Mouse (Mus musculus) liver, postnatal 0 days (tissue): ENCODE results near the gene Npr3. TPM values are rescaled to one million over a fixed set of nuclear protein-coding genes. Genes with fewer than 3 reads are reported as not detected.

Experiments used
- ATAC-seq: fragments of 200-750 bp; cut with Nextera tagmentation; 2 replicates; pipeline ENCODE4 v1.8.0; 2017; ENCODE audit warnings: mild to moderate bottlenecking, moderate library complexity
- DNase-seq: peaks from one replicate; pipeline ENCODE4 v3.0.0-alpha.2; 2016
- H3K27ac ChIP-seq: fragments of 300-500 bp; sonication (generic); 2 replicates; pipeline ENCODE4 v1.5.1; 2014; ENCODE audit warnings: antibody characterized with exemption, moderate library complexity, mild to moderate bottlenecking, low read depth
- H3K27me3 ChIP-seq: fragments of 300-500 bp; sonication (generic); 2 replicates; pipeline ENCODE4 v1.6.1; 2014; ENCODE audit warnings: low read length, control low read depth, mixed read lengths; ENCODE audit not compliant: insufficient read depth
- H3K36me3 ChIP-seq: fragments of 300-500 bp; sonication (generic); replicated peaks from 2 replicates; pipeline ENCODE4 v1.6.1; 2014; ENCODE audit warnings: mild to moderate bottlenecking, control low read depth, low read length, moderate library complexity, mixed read lengths; ENCODE audit not compliant: insufficient read depth
- H3K4me1 ChIP-seq: fragments of 300-500 bp; sonication (generic); 2 replicates; pipeline ENCODE4 v1.6.1; 2014; ENCODE audit warnings: antibody characterized with exemption, mild to moderate bottlenecking, control low read depth; ENCODE audit not compliant: insufficient read depth
- H3K4me2 ChIP-seq: fragments of 300-500 bp; sonication (generic); 2 replicates; pipeline ENCODE4 v1.6.1; 2014; ENCODE audit warnings: low read depth, mild to moderate bottlenecking, low read length, moderate library complexity, mixed read lengths
- H3K4me3 ChIP-seq: fragments of 300-500 bp; sonication (generic); 2 replicates; pipeline ENCODE4 v1.5.1; 2014; ENCODE audit warnings: low read depth, low read length
- H3K9ac ChIP-seq: fragments of 300-500 bp; sonication (generic); replicated peaks from 2 replicates; pipeline ENCODE4 v1.6.1; 2014; ENCODE audit warnings: mild to moderate bottlenecking, moderate library complexity
- H3K9me3 ChIP-seq: fragments of 300-500 bp; sonication (generic); 2 replicates; pipeline ENCODE4 v1.6.1; 2016; ENCODE audit warnings: mild to moderate bottlenecking, control low read depth, low read length, mixed read lengths
- CTCF ChIP-seq: sonication (generic); IDR thresholded peaks from 2 replicates; pipeline ENCODE4 v1.5.1; 2016; ENCODE audit warnings: antibody characterized with exemption, low read depth
- EP300 ChIP-seq: IDR thresholded peaks from 2 replicates; pipeline ENCODE4 v1.6.1; 2016; ENCODE audit warnings: antibody characterized with exemption, low read depth, mild to moderate bottlenecking
- WGBS: fragments of 180-500 bp; shearing (Covaris S2); extraction: QIAGEN DNeasy Blood & Tissue Kit; methylation state at CpG from one replicate; pipeline ENCODE4 v1.1.7; 2014; ENCODE audit not compliant: insufficient replicate concordance; 5-methylcytosine and 5-hydroxymethylcytosine counted together
- polyA plus RNA-seq: library from polyadenylated mRNA; unstranded; fragments of >200 nt; fragmentation: Nextera tagmentation; extraction: Ambion mirVana; gene quantifications from 2 replicates; pipeline ENCODE4 v1.2.1, GENCODE M21; 2015

The Npr3 gene
- polyA plus RNA-seq, 1 experiment from 2014 or later, result 0.85 TPM

- 69% methylated on average over 3 of the region's 3 CpGs for WGBS
- Histone ChIP-seq H3K9ac (no peak overlapping the region), H3K4me3 (no peak overlapping the region), H3K27me3 (no peaks in the 10 kb centered on the region), H3K9me3 (no peaks in the 10 kb centered on the region), H3K27ac (no peak overlapping the region), H3K4me1 (no peaks in the 10 kb centered on the region), H3K4me2 (no peak overlapping the region), H3K36me3 (no peaks in the 10 kb centered on the region)
- ATAC-seq (no peak), DNase-seq (no peak)
- TF ChIP-seq CTCF (no peak), EP300 (no peak)
Measured at GRCm38 (mm10) chr15:11949490-11949889, 42.4 kb upstream of the Npr3 start.

GRCm38 (mm10) chr15:11940855-11941254 is 33.8 kb upstream of the Npr3 start:
- DNase-seq (no peak), ATAC-seq (no peak)
- Histone ChIP-seq H3K27me3 (no peaks in the 10 kb centered on the region), H3K9ac (no peak overlapping the region), H3K36me3 (no peaks in the 10 kb centered on the region), H3K4me1 (no peaks in the 10 kb centered on the region), H3K9me3 (no peaks in the 10 kb centered on the region), H3K27ac (no peak overlapping the region), H3K4me3 (no peak overlapping the region), H3K4me2 (no peak overlapping the region)
- 75% methylated on average over 5 of the region's 5 CpGs for WGBS
- TF ChIP-seq EP300 (no peak), CTCF (no peak)

- WGBS, result 66% methylated on average over 3 of the region's 3 CpGs
- Histone ChIP-seq H3K27ac (no peak overlapping the region), H3K4me1 (no peaks in the 10 kb centered on the region), H3K9me3 (no peaks in the 10 kb centered on the region), H3K36me3 (no peaks in the 10 kb centered on the region), H3K4me2 (no peak overlapping the region), H3K27me3 (no peaks in the 10 kb centered on the region), H3K4me3 (no peak overlapping the region), H3K9ac (no peak overlapping the region)
- ATAC-seq (no peak), DNase-seq (no peak)
- TF ChIP-seq CTCF, result no peak
- TF ChIP-seq EP300, result no peak
Measured at GRCm38 (mm10) chr15:11927742-11928141, 20.7 kb upstream of the Npr3 start.

GRCm38 (mm10) chr15:11914101-11914500 is 7.0 kb upstream of the Npr3 start:
- TF ChIP-seq EP300 (no peak), CTCF (no peak)
- no peak for ATAC-seq
- 74% methylated on average over 9 of the region's 9 CpGs for WGBS
- Histone ChIP-seq H3K4me1 (no peaks in the 10 kb centered on the region), H3K27ac (no peak overlapping the region), H3K36me3 (no peaks in the 10 kb centered on the region), H3K9me3 (no peaks in the 10 kb centered on the region), H3K9ac (no peak overlapping the region), H3K4me3 (no peak overlapping the region), H3K4me2 (no peak overlapping the region), H3K27me3 (no peaks in the 10 kb centered on the region)
- no peak for DNase-seq

- no peak overlapping the region for H3K27ac ChIP-seq
- H3K9ac ChIP-seq, result no peak overlapping the region
- no peak overlapping the region for H3K4me2 ChIP-seq
- no peaks in the 10 kb centered on the region for H3K9me3 ChIP-seq
- DNase-seq (no peak), ATAC-seq (no peak)
- no peaks in the 10 kb centered on the region for H3K36me3 ChIP-seq
- 37% methylated on average over 6 of the region's 6 CpGs for WGBS
- no peak overlapping the region for H3K4me3 ChIP-seq
- peaks cover 7% of the 10 kb centered on the region for H3K4me1 ChIP-seq
- H3K27me3 ChIP-seq, result peaks cover 31% of the 10 kb centered on the region
- TF ChIP-seq EP300, result no peak
- peak; percentile 55 for TF ChIP-seq CTCF
Measured at GRCm38 (mm10) chr15:11909875-11910274, 2.8 kb upstream of the Npr3 start.

- Histone ChIP-seq H3K36me3 (no peaks in the 10 kb centered on the region), H3K4me1 (peaks cover 13% of the 10 kb centered on the region), H3K27ac (no peak overlapping the region), H3K27me3 (peaks cover 46% of the 10 kb centered on the region), H3K4me2 (peak overlapping the region; percentile 9; the same call in 1 of the 2 replicates), H3K9me3 (no peaks in the 10 kb centered on the region), H3K4me3 (no peak overlapping the region), H3K9ac (no peak overlapping the region)
- TF ChIP-seq CTCF (no peak), EP300 (no peak)
- 17% methylated on average over 11 of the region's 11 CpGs for WGBS
- DNase-seq, result no peak
- ATAC-seq, result no peak
Measured at GRCm38 (mm10) chr15:11908166-11908565, 1.1 kb upstream of the Npr3 start.
